In the genomic region with DNA sequence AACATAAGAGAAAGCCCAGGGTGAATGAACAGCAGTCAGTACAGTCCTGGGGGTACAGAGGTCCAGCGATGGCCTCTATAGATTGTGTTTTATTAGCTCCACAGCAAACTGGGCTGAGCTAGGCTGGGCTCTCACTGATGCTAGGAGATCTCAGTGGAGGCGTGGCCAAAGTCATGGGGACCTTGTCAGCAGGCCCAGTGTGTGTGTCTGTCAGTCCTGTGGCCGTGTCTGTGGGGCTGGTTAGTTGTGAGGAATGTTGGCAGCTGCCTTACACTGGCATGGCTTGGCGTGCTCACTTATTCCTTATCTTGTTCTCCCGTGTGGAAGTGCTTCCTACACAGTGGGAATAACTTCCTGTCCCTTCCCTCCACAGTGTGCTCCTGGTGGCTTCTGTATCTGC, we compare ENCODE assay signal across 12 mouse cellular contexts. TPM values are rescaled to one million over a fixed set of nuclear protein-coding genes. Genes with fewer than 3 reads are reported as not detected.
DNase-seq lines count a peak whose midpoint lies in the region; ATAC-seq and TF ChIP-seq lines count a peak whose summit lies in the region.
"Had no signal": no experiment of that assay in that cellular context is flagged by ENCODE, and none has a peak within 500 bp of the region (broad histone marks: within the 10 kb centered on the region; RNA-seq: fewer than 3 reads in every experiment).

No protein-coding gene starts in this region.

- H3K4me2 ChIP-seq in hindbrain, embryonic 11.5 days (replicated peaks; ENCODE audit: low read depth, low read length) = no peak overlapping the region
- H3K4me2 ChIP-seq in intestine, postnatal 0 days (replicated peaks; ENCODE audit: low read depth) = no peak overlapping the region

- peaks cover 53% of the 10 kb centered on the region for H3K36me3 ChIP-seq in hindbrain, embryonic 10.5 days
- no peaks in the 10 kb centered on the region for H3K36me3 ChIP-seq in hindbrain, embryonic 11.5 days (ENCODE audit: control insufficient read depth, insufficient read depth, low read length)
- H3K36me3 ChIP-seq in ES-E14 (ENCODE audit: control insufficient read depth, insufficient read depth, low read length, poor library complexity, severe bottlenecking) = peaks cover 22% of the 10 kb centered on the region; the same call in 1 of the 2 replicates
- peaks cover 42% of the 10 kb centered on the region for H3K36me3 ChIP-seq in intestine, postnatal 0 days (ENCODE audit: control insufficient read depth, insufficient read depth)

- H3K9ac ChIP-seq in hindbrain, embryonic 11.5 days (ENCODE audit: low read depth, low read length) = no peak overlapping the region
- H3K9ac ChIP-seq in ES-E14 (ENCODE audit: insufficient read depth, low read depth, low read length, poor library complexity, severe bottlenecking) = peak overlapping the region; percentile 40; the same call in 1 of the 2 replicates
- no peak overlapping the region for H3K9ac ChIP-seq in intestine, postnatal 0 days (ENCODE audit: low read depth, low read length)

- DNase-seq in hindbrain, embryonic 10.5 days (ENCODE audit: low spot score) = no peak
- DNase-seq in hindbrain, embryonic 11.5 days (ENCODE audit: low spot score) = no peak
- no peak for DNase-seq in ES-E14 (ENCODE audit: low read depth, low spot score)
- no peak for DNase-seq in kidney, adult 11 months
- no peak for DNase-seq in right cerebral cortex, adult 18-20 months
- no peak for DNase-seq in left cerebral cortex, adult 11 months (ENCODE audit: low spot score)
- DNase-seq: adrenal gland, postnatal 14 days; kidney, adult 18-20 months; lung, postnatal 36 days had no signal

- peak overlapping the region; percentile 17; the same call in 1 of the 2 replicates for H3K27ac ChIP-seq in hindbrain, embryonic 10.5 days
- no peak overlapping the region for H3K27ac ChIP-seq in hindbrain, embryonic 11.5 days (ENCODE audit: low read depth, low read length)
- no peak overlapping the region for H3K27ac ChIP-seq in ES-E14 (ENCODE audit: insufficient read depth, low read depth, low read length, poor library complexity, severe bottlenecking)
- peak overlapping the region; percentile 22 for H3K27ac ChIP-seq in intestine, postnatal 0 days (ENCODE audit: low read depth, low read length)
- H3K27ac ChIP-seq: left cerebral cortex, adult 2 months had no signal

- no peak for TF ChIP-seq CTCF in intestine, postnatal 0 days (IDR thresholded peaks at IDR 0.05; ENCODE audit: low read depth)

- WGBS in hindbrain, embryonic 10.5 days = 88% methylated on average over 5 of the region's 5 CpGs
- 86% methylated on average over 5 of the region's 5 CpGs for WGBS in hindbrain, embryonic 11.5 days
- 37% methylated on average over 5 of the region's 5 CpGs for WGBS in intestine, postnatal 0 days

- ATAC-seq in hindbrain, embryonic 11.5 days (ENCODE audit: low FRiP score) = no peak
- 0 out of 2 replicates have a peak, but pooled peaks have one; percentile 17 for ATAC-seq in erythroblast, adult 5-6 weeks (replicated peaks; ENCODE audit: low FRiP score, poor library complexity, severe bottlenecking)
- ATAC-seq in intestine, postnatal 0 days = peak; percentile 61

- H3K4me3 ChIP-seq in hindbrain, embryonic 10.5 days = no peak overlapping the region; the same call in 1 of the 2 replicates
- H3K4me3 ChIP-seq in hindbrain, embryonic 11.5 days (ENCODE audit: low read depth, low read length) = no peak overlapping the region
- no peak overlapping the region for H3K4me3 ChIP-seq in ES-E14 (ENCODE audit: insufficient read depth in 1 of 2, low read depth in 1 of 2, low read length in 2 of 2, poor library complexity in 1 of 2, severe bottlenecking in 1 of 2)
- no peak overlapping the region for H3K4me3 ChIP-seq in intestine, postnatal 0 days (ENCODE audit: low read depth, low read length)

- H3K27me3 ChIP-seq in hindbrain, embryonic 10.5 days (ENCODE audit: insufficient read depth, poor library complexity, severe bottlenecking) = peaks cover 18% of the 10 kb centered on the region
- no peaks in the 10 kb centered on the region for H3K27me3 ChIP-seq in hindbrain, embryonic 11.5 days (ENCODE audit: control insufficient read depth, insufficient read depth, low read length)
- H3K27me3 ChIP-seq in intestine, postnatal 0 days (replicated peaks; ENCODE audit: control insufficient read depth, insufficient read depth, low read length) = peaks cover 9% of the 10 kb centered on the region; the same call in 1 of the 2 replicates

- no peaks in the 10 kb centered on the region for H3K9me3 ChIP-seq in hindbrain, embryonic 10.5 days
- H3K9me3 ChIP-seq in hindbrain, embryonic 11.5 days (ENCODE audit: control insufficient read depth, low read length) = no peaks in the 10 kb centered on the region
- H3K9me3 ChIP-seq in ES-E14 (ENCODE audit: control insufficient read depth, insufficient read depth, low read depth, low read length) = no peaks in the 10 kb centered on the region
- H3K9me3 ChIP-seq in intestine, postnatal 0 days (ENCODE audit: control insufficient read depth) = no peaks in the 10 kb centered on the region

- in situ Hi-C loops in ES-E14 (cut with MboI; ENCODE audit: low sequenced_read_pairs in 2 of 2, unreplicated experiment in 2 of 2) = no loop called here

- peaks cover 45% of the 10 kb centered on the region for H3K4me1 ChIP-seq in hindbrain, embryonic 10.5 days (replicated peaks)
- H3K4me1 ChIP-seq in hindbrain, embryonic 11.5 days (replicated peaks; ENCODE audit: control insufficient read depth, insufficient read depth, low read length) = 0 out of 2 replicates have a peak, but pooled peaks cover 4% of the 10 kb centered on the region
- H3K4me1 ChIP-seq in ES-E14 (ENCODE audit: control insufficient read depth in 2 of 2, insufficient read depth in 2 of 2, low read length in 2 of 2, poor library complexity in 1 of 2) = peaks cover 15 to 32% of the 10 kb centered on the region in 2 experiments
- peaks cover 7% of the 10 kb centered on the region; the same call in 1 of the 2 replicates for H3K4me1 ChIP-seq in intestine, postnatal 0 days (replicated peaks; ENCODE audit: control insufficient read depth, insufficient read depth, low read length)

TF ChIP-seq in ES-E14, 5 proteins besides CTCF, POLR2A, EP300 and RAD21:
- no peak for TF ChIP-seq ZC3H11A (IDR thresholded peaks at IDR 0.05; ENCODE audit: borderline replicate concordance, low read depth, low read length)
- no peak for TF ChIP-seq HCFC1 (IDR thresholded peaks at IDR 0.05; ENCODE audit: borderline replicate concordance, insufficient read depth, low read length)
- no peak for TF ChIP-seq CHD2 (IDR thresholded peaks at IDR 0.05; ENCODE audit: low read depth, low read length)
- TF ChIP-seq MAFK (IDR thresholded peaks at IDR 0.05; ENCODE audit: insufficient read depth, low read depth, low read length) = no peak
- TF ChIP-seq ZNF384 (IDR thresholded peaks at IDR 0.05; ENCODE audit: low read depth, low read length) = no peak

RNA-seq across cellular contexts. Expression of a gene that starts 2.2 kb away (rescaled TPM):
- 222 and 255 TPM in 2 replicates for polyA plus RNA-seq in hindbrain, embryonic 10.5 days (2016; fragmentation: Nextera tagmentation; extraction: Ambion mirVana)
- 210 and 214 TPM in 2 replicates for polyA plus RNA-seq in hindbrain, embryonic 11.5 days (2014; fragmentation: Nextera tagmentation; extraction: Ambion mirVana)
- 139 and 157 TPM in 2 replicates for total RNA-seq in ES-E14 (2012; rRNA removed)
- 32.5 and 59.1 TPM in 2 replicates for total RNA-seq in erythroblast, adult 5-6 weeks (2015; ENCODE audit: low replicate concordance)
- 73.0 and 77.9 TPM in 2 replicates for total RNA-seq in erythroblast, adult 5-6 weeks (2017; ENCODE audit: low replicate concordance)
- 143 and 147 TPM in 2 replicates for polyA plus RNA-seq in intestine, postnatal 0 days (2015; fragmentation: Nextera tagmentation; extraction: Ambion mirVana)

RNA-seq across cellular contexts. Expression of a gene that starts 5.3 kb away (rescaled TPM):
- polyA plus RNA-seq in hindbrain, embryonic 10.5 days (2016; fragmentation: Nextera tagmentation; extraction: Ambion mirVana) = 24.4 and 39.4 TPM in 2 replicates
- 41.4 and 42.2 TPM in 2 replicates for polyA plus RNA-seq in hindbrain, embryonic 11.5 days (2014; fragmentation: Nextera tagmentation; extraction: Ambion mirVana)
- 6.2 and 11.2 TPM in 2 replicates for total RNA-seq in ES-E14 (2012; rRNA removed)
- 0.42 TPM in 1 of 2 replicates, not detected in the other for total RNA-seq in erythroblast, adult 5-6 weeks (2015; ENCODE audit: low replicate concordance)
- under 0.01 TPM in 1 of 2 replicates, not detected in the other for total RNA-seq in erythroblast, adult 5-6 weeks (2017; ENCODE audit: low replicate concordance)
- polyA plus RNA-seq in intestine, postnatal 0 days (2015; fragmentation: Nextera tagmentation; extraction: Ambion mirVana) = 2.7 and 3.7 TPM in 2 replicates

RNA-seq across cellular contexts. Expression of a gene that starts 20.4 kb away (rescaled TPM):
- polyA plus RNA-seq in hindbrain, embryonic 10.5 days (2016; fragmentation: Nextera tagmentation; extraction: Ambion mirVana) = 12.8 and 16.3 TPM in 2 replicates
- polyA plus RNA-seq in hindbrain, embryonic 11.5 days (2014; fragmentation: Nextera tagmentation; extraction: Ambion mirVana) = 14.2 and 17.5 TPM in 2 replicates
- 15.8 and 18.0 TPM in 2 replicates for total RNA-seq in ES-E14 (2012; rRNA removed)
- total RNA-seq in erythroblast, adult 5-6 weeks (2015; ENCODE audit: low replicate concordance) = 22.4 and 33.0 TPM in 2 replicates
- total RNA-seq in erythroblast, adult 5-6 weeks (2017; ENCODE audit: low replicate concordance) = 6.1 and 7.1 TPM in 2 replicates
- polyA plus RNA-seq in intestine, postnatal 0 days (2015; fragmentation: Nextera tagmentation; extraction: Ambion mirVana) = 8.7 and 12.8 TPM in 2 replicates

RNA-seq across cellular contexts. Expression of a gene that starts 43.2 kb away (rescaled TPM):
- 171 and 174 TPM in 2 replicates for polyA plus RNA-seq in hindbrain, embryonic 10.5 days (2016; fragmentation: Nextera tagmentation; extraction: Ambion mirVana)
- polyA plus RNA-seq in hindbrain, embryonic 11.5 days (2014; fragmentation: Nextera tagmentation; extraction: Ambion mirVana) = 173 and 179 TPM in 2 replicates
- 206 and 377 TPM in 2 replicates for total RNA-seq in ES-E14 (2012; rRNA removed)
- total RNA-seq in erythroblast, adult 5-6 weeks (2015; ENCODE audit: low replicate concordance) = 35.1 and 38.8 TPM in 2 replicates
- total RNA-seq in erythroblast, adult 5-6 weeks (2017; ENCODE audit: low replicate concordance) = 43.5 and 45.6 TPM in 2 replicates
- polyA plus RNA-seq in intestine, postnatal 0 days (2015; fragmentation: Nextera tagmentation; extraction: Ambion mirVana) = 47.2 and 50.7 TPM in 2 replicates

RNA-seq across cellular contexts. Expression of a gene that starts 53.4 kb away (rescaled TPM):
- 1.8 and 2.5 TPM in 2 replicates for polyA plus RNA-seq in hindbrain, embryonic 10.5 days (2016; fragmentation: Nextera tagmentation; extraction: Ambion mirVana)
- polyA plus RNA-seq in hindbrain, embryonic 11.5 days (2014; fragmentation: Nextera tagmentation; extraction: Ambion mirVana) = 1.1 and 2.2 TPM in 2 replicates
- 2.6 and 5.1 TPM in 2 replicates for total RNA-seq in ES-E14 (2012; rRNA removed)
- 19.9 and 21.1 TPM in 2 replicates for total RNA-seq in erythroblast, adult 5-6 weeks (2015; ENCODE audit: low replicate concordance)
- 14.6 and 18.7 TPM in 2 replicates for total RNA-seq in erythroblast, adult 5-6 weeks (2017; ENCODE audit: low replicate concordance)
- 9.5 and 12.0 TPM in 2 replicates for polyA plus RNA-seq in intestine, postnatal 0 days (2015; fragmentation: Nextera tagmentation; extraction: Ambion mirVana)

Comparison
In these comparisons a context has a peak if more than half of its experiments do, and no peak if none do; other contexts are left out.
1. H3K27ac ChIP-seq: peak in hindbrain, embryonic 10.5 days (single experiment) and intestine, postnatal 0 days (single experiment); none in hindbrain, embryonic 11.5 days (single experiment) and ES-E14 (single experiment).